Mouse (Mus musculus) cerebellum, adult 2 months (tissue): ENCODE measurements around the gene Ndufs7.

Experiments used
- CTCF ChIP-seq: fragments of 200-500 bp; IDR thresholded peaks from 2 replicates; pipeline ENCODE4 v1.5.1; 2011; ENCODE audit warnings: low read depth, mild to moderate bottlenecking, control low read depth, low read length, moderate library complexity, borderline replicate concordance; ENCODE audit not compliant: insufficient read depth
- POLR2A ChIP-seq: fragments of 200-500 bp; IDR thresholded peaks from 2 replicates; pipeline ENCODE4 v1.6.1; 2011; ENCODE audit warnings: low read length, control low read depth, borderline replicate concordance; ENCODE audit not compliant: insufficient read depth

DNA sequence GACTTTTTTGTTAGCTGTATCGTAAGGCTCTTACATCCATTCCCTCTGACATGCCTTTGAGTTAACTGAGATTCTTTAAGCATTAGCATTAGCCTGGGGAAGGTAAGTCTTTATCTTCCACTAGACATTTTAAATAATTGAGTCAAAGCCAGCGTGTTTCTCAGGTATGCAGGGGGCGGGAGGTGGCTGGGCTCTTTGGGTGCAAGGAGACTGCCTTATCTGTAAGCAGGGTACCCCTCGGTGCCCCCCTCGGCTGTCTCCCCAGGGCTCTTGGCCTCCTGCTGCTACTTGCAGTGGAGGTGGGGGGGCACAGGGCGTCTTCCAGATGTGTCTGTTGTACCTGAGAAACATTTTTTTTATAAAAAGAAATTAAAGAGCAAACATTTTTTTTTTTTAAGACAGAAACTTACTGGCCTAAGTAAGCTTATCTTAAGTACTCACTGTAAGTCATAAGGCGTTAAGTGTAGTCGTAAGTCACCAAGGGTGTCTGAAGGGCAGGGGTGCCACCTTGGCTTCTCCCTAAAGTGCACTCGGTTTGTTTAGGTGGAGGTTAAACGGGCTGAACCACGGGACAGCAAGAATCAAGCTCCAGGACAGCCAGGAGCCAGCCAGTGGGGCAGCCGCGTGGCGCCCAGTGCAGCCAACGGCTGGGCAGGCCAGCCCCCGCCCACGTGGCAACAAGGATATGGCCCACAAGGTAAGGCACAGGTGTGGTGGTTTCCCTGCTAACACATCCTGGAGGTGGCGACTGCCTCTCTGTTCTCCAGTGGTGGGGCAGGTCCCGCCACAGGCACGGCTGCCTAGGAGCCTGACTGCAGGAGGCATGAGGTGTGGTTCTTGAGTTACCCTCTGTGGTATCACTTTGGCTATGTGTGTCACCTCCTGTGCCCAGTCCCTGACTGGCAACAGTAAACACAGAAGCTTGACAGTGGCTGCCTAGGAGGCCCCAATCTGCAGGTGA is 33.8 kb downstream of the Ndufs7 start:
- TF ChIP-seq POLR2A = no peak
- TF ChIP-seq CTCF = no peak
